Mouse (Mus musculus): ENCODE measurements around the gene Bsn. TPM values are rescaled to one million over a fixed set of nuclear protein-coding genes. Genes with fewer than 3 reads are reported as not detected.
"Not testable (repeated sequence)": the region's sequence is repeated elsewhere in the genome, so short reads cannot be mapped to it uniquely, and the experiment has no call there.

The Bsn gene
- polyA plus RNA-seq, 1 experiment from 2014 or later = 7.0 TPM

DNA sequence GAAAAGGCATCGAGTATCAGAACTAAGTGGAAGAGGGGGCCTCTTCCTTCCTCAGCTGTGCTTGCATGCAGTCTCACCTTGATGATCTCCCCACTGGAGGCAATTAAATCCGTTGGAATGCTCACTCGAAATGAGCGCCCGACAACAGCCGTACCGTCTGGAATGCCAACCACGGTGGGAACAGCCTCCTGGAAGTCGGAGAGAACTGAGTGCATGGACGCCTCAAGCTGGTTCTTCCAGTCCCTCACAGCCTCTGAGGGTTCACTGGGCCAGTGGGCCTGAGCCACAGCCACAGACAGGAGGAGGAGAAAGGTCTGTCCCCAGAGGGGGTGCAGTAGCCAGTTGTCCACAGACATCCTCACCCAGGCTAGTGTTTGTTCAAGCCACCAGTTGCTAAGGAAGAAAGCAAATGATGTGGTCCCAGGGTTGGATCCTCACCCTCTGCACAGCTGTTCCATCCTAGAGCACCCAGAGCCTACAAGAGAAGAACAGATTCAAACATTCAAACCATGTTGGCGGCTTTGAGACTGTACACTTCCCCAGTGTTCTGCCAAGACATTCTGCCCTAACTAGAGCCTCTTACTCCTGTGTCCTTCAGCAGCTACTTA lies 27.9 kb upstream of the Bsn start:
- Histone ChIP-seq H3K36me3 (peaks cover 25% of the 10 kb centered on the region), H3K27ac (replicated peaks) (no peak overlapping the region), H3K27me3 (no peaks in the 10 kb centered on the region), H3K9ac (no peak overlapping the region), H3K4me1 (replicated peaks) (peaks cover 19% of the 10 kb centered on the region), H3K4me3 (no peak overlapping the region), H3K9me3 (no peaks in the 10 kb centered on the region), H3K4me2 (no peak overlapping the region)
- 77% methylated on average over 11 of the region's 11 CpGs for WGBS
- no peak for ATAC-seq (ENCODE audit: low read depth)

DNA sequence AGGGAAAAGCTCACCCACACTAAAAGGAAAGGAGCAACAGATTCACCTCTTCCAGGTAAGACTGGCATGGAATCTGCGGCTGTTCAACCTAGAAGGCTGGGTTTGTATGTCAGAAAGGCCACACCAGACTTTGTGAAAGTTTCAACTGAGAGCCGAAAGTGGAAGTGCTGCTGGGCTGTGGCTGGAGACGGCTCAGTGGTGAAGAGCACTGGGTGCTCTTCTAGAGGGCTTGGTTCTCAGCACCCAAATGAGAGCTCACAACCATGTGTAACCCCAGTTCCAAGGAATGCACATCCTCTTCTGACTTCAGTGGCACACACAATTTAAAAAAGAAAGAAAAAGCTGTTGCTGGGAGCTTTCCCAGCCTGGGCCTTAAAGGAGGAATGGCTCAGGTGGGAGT lies 27.2 kb upstream of the Bsn start:
- Histone ChIP-seq H3K27ac (replicated peaks) (no peak overlapping the region), H3K4me2 (no peak overlapping the region), H3K4me1 (replicated peaks) (peaks cover 25% of the 10 kb centered on the region), H3K27me3 (no peaks in the 10 kb centered on the region), H3K9ac (no peak overlapping the region), H3K4me3 (no peak overlapping the region), H3K9me3 (no peaks in the 10 kb centered on the region), H3K36me3 (peaks cover 25% of the 10 kb centered on the region)
- no peak for ATAC-seq (ENCODE audit: low read depth)
- WGBS = 89% methylated on average over 3 of the region's 3 CpGs

DNA sequence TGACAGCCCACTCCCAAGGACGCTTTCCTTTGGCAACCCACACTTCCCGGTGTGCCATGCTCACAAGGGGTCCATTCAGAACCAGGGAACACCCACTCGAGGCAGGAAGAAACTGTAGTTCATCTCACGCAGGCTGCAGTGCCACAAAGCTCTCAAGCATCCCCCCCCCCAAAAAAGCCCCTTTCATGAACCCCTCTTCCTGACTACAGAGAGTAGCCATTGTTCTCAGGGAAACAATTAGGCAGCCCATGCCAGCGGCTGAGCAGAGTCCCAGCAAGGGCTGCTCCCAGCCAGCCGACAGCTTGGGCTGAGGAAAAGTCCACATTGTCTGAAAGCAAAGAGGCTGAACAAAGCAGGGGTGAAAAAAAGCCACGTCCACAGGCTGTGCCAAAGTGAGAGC lies 22.9 kb upstream of the Bsn start:
- peaks cover 24% of the 10 kb centered on the region for H3K4me1 ChIP-seq (replicated peaks)
- H3K9me3 ChIP-seq = no peaks in the 10 kb centered on the region
- no peak overlapping the region for H3K4me2 ChIP-seq
- 12% methylated on average over 7 of the region's 7 CpGs for WGBS
- H3K4me3 ChIP-seq = no peak overlapping the region
- peak overlapping the region; percentile 35 for H3K9ac ChIP-seq
- peaks cover 42% of the 10 kb centered on the region for H3K36me3 ChIP-seq
- H3K27me3 ChIP-seq = no peaks in the 10 kb centered on the region
- peak overlapping the region; percentile 81 for H3K27ac ChIP-seq (replicated peaks)
- ATAC-seq (ENCODE audit: low read depth) = peak; percentile 65; the same call in 1 of the 2 replicates

DNA sequence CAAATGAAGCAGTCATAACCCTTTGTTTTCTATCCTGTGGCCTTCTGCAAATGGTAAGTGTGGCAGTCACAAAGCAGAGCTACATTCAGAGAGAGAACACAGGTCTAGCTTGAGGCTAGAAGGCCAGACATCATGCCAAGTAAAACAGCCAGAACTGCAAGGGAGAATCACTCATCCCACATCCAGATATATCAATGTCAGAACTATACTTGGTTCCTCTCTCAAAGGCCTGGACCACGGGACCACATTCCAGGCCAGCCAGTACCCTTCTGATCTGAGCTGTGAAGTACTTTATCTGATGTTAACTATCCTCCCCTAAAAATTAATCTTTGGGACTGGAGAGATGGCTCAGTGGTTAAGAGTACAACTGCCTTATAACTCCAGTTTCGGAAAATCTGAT lies 22.2 kb upstream of the Bsn start:
- Histone ChIP-seq H3K4me3 (no peak overlapping the region), H3K27ac (replicated peaks) (peak overlapping the region; percentile 81), H3K27me3 (no peaks in the 10 kb centered on the region), H3K4me1 (replicated peaks) (peaks cover 24% of the 10 kb centered on the region), H3K9me3 (no peaks in the 10 kb centered on the region), H3K4me2 (no peak overlapping the region), H3K9ac (no peak overlapping the region), H3K36me3 (peaks cover 42% of the 10 kb centered on the region)
- 80% methylated on average over 2 of the region's 2 CpGs for WGBS
- no peak for ATAC-seq (ENCODE audit: low read depth)

DNA sequence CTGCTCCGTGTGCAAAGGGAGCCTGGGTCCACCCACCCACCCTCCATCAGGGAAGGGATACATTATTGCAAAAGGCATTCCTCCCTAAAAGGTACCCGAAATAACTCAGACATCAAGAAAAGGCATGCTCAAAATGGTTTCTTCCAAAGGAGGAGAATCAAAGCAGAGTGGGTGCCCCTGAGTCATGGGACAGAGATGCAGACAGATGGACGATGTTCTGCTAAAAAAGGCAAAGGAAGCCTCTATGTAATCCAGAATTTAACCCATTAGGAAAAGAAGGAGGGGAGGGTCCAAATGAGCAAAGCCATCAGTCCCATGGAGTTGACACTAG lies 15.4 kb upstream of the Bsn start:
- Histone ChIP-seq H3K9ac (no peak overlapping the region), H3K36me3 (peaks cover 39% of the 10 kb centered on the region), H3K27me3 (no peaks in the 10 kb centered on the region), H3K9me3 (no peaks in the 10 kb centered on the region), H3K27ac (replicated peaks) (peak overlapping the region; percentile 76), H3K4me2 (no peak overlapping the region), H3K4me1 (replicated peaks) (peaks cover 28% of the 10 kb centered on the region), H3K4me3 (no peak overlapping the region)
- ATAC-seq (ENCODE audit: low read depth) = no peak
- WGBS = 75% methylated on average over 3 of the region's 3 CpGs

DNA sequence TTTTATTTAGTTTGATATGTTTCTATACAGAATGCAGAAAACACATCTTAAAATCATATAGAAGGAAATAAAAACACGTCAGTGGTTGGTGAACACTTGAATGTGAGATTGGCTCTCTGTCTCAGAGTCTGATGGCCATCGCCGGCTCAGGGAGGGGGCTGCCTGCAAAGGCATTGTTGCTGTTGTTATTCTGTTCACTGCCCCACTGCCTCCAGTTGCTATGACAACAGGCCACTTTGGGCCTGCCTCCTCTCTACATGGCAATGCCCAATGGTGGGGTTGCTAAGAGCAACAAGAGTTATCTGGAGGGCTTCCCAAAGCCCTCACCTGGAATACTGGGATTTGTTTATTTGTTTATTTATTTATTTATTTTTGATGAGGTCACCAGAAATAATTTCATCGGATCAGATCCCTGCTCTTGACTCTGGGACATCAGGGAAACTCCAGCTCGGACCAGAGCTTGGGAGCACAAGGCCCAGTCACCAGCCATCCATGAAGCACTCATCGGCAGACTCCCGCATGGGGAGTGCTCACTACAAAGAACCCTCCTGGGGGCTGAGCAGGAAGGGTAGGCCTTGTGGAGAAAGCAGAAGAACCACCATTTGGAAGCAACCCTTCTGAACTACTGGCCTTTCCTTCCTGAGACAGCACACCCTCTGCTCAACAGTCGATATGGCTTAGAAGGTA lies 14.8 kb upstream of the Bsn start:
- H3K9ac ChIP-seq = no peak overlapping the region
- no peak overlapping the region for H3K4me2 ChIP-seq
- H3K4me3 ChIP-seq = no peak overlapping the region
- peaks cover 32% of the 10 kb centered on the region for H3K4me1 ChIP-seq (replicated peaks)
- H3K9me3 ChIP-seq = no peaks in the 10 kb centered on the region
- peaks cover 37% of the 10 kb centered on the region for H3K36me3 ChIP-seq
- peak overlapping the region; percentile 76 for H3K27ac ChIP-seq (replicated peaks)
- ATAC-seq (ENCODE audit: low read depth) = peak; percentile 40; the same call in 1 of the 2 replicates
- WGBS = 47% methylated on average over 8 of the region's 8 CpGs
- no peaks in the 10 kb centered on the region for H3K27me3 ChIP-seq

DNA sequence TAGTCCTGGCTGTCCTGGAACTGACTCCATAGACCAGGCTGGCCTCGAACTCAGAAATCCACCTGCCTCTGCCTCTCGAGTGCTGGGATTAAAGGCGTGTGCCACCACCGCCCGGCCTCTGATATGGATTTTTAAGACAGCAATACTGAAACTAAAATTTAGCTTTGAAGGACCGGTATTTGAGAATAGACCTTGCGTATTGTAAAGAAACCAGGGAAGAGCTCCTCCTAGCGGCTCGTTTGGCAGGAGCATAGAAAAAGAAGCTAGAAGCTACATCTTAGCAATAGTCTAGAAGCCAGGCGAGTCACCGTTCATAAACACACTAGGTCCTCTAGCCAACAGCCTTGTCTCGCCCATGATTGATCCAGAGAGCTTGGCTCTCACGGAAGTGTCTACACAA lies 12.8 kb upstream of the Bsn start:
- Histone ChIP-seq H3K27ac (replicated peaks) (no peak overlapping the region), H3K9me3 (no peaks in the 10 kb centered on the region), H3K4me1 (replicated peaks) (peaks cover 32% of the 10 kb centered on the region), H3K9ac (no peak overlapping the region), H3K27me3 (no peaks in the 10 kb centered on the region), H3K36me3 (peaks cover 18% of the 10 kb centered on the region), H3K4me2 (no peak overlapping the region), H3K4me3 (no peak overlapping the region)
- no peak for ATAC-seq (ENCODE audit: low read depth)
- 42% methylated on average over 13 of the region's 13 CpGs for WGBS

DNA sequence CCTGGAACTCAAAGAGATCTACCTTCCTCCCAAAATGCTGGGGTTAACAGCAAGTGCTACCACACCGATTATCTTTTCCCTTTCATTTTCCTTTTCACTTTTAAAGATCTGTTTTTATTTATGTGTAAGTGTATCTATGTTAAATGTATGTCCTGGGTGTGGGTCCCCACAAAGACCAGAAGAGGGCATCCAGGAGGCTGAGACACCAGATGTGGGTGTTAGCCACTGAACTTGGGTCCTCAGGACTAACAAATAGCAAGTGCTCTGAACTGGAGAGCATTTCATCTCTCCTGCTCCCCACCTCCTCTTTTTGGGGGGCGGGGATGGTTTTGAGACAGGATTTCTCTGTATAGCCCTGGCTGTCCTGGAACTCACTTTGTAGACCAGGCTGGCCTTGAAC lies 12.0 kb upstream of the Bsn start:
- 98% methylated on average over 2 of the region's 2 CpGs for WGBS
- Histone ChIP-seq H3K36me3 (peaks cover 9% of the 10 kb centered on the region), H3K4me2 (no peak overlapping the region), H3K4me1 (replicated peaks) (peaks cover 37% of the 10 kb centered on the region), H3K27ac (replicated peaks) (no peak overlapping the region), H3K9ac (no peak overlapping the region), H3K9me3 (no peaks in the 10 kb centered on the region), H3K4me3 (no peak overlapping the region), H3K27me3 (no peaks in the 10 kb centered on the region)
- no peak for ATAC-seq (ENCODE audit: low read depth)

DNA sequence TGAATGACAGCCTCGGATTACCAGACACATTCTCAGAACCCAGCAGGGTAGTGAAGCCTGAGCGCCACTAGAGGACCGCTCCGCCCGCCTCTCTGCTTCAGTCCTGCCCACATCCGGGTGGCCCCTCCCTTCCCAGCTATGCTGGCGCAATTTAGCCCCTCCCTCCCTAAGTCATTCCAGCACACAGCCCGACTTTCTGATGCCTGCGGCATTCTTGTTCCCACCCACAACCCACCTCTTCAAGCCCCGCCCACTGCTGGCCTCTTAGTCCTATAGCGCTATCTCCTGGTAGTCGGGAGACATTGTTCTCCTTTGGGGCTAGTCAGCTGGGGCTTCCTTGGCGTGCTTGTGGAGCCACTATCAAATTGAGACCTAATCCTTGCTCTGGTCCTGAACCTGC lies 11.0 kb upstream of the Bsn start:
- Histone ChIP-seq H3K4me3 (peak overlapping the region; percentile 25), H3K36me3 (0 out of 2 replicates have a peak, but pooled peaks cover under 1% of the 10 kb centered on the region), H3K4me2 (peak overlapping the region; percentile 51), H3K27me3 (no peaks in the 10 kb centered on the region), H3K9ac (peak overlapping the region; percentile 55), H3K27ac (replicated peaks) (peak overlapping the region; percentile 59; the same call in 1 of the 2 replicates), H3K9me3 (no peaks in the 10 kb centered on the region), H3K4me1 (replicated peaks) (peaks cover 43% of the 10 kb centered on the region)
- WGBS = under 1% methylated on average over 13 of the region's 13 CpGs
- ATAC-seq (ENCODE audit: low read depth) = peak; percentile 83

DNA sequence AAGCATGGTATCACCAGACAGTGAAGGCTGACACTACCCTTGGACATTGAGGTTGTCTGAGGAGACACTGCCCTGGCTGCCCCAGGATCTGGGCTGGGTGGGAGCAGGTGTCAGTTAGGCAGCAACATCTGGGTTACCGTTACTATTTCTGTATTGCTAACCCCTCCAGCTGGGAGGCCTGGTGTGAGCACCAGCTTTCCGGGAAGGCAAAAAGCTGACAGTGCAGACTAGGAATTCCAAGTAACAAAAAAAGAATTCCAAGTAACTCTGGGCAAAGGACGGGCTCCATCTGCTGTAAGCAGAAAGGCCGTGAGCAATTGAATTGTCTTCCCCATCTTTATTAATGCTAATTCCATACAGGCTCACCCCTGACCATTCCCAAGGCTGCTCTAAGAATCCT lies 8.4 kb upstream of the Bsn start:
- Histone ChIP-seq H3K4me2 (no peak overlapping the region), H3K9me3 (no peaks in the 10 kb centered on the region), H3K27me3 (no peaks in the 10 kb centered on the region), H3K4me1 (replicated peaks) (peaks cover 24% of the 10 kb centered on the region), H3K27ac (replicated peaks) (no peak overlapping the region), H3K4me3 (no peak overlapping the region), H3K9ac (no peak overlapping the region), H3K36me3 (no peaks in the 10 kb centered on the region)
- 67% methylated on average over 4 of the region's 4 CpGs for WGBS
- no peak for ATAC-seq (ENCODE audit: low read depth)

DNA sequence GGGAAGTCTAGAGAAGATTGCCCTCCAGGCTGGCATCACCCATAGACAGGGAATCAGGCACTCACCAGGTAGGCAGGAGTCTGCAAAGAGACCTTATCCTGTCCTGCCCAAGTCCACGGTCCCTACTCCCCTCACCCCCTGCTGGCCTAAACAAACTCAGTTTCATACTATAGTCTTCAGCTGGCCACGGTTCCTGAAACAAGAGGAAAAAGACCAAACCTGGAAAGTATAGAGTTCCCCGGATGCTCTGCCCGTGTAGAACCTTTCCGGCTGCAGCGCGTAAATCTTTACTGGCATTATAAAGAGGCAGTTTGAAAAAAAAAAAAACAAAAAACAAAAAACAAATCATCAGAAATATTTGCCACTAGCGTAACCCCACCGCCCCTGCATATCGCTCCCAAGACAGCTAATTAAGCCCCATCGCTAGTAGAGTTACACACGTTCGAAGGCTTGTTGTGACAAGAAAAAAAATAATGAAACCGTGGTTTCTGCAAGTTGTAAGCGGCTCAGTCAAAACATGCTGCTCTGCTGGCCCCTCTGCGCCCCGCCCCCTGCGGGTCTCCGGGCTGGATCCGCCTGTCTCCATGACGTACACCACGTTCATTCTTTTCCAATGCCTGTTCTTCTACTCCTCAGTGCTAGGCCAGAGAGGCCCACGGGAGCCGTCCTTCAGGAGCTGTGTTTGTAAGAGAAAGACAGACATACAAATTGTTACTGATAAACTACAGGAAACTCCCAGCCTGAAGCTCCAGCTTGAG lies 6.9 kb upstream of the Bsn start:
- Histone ChIP-seq H3K36me3 (no peaks in the 10 kb centered on the region), H3K4me2 (peak overlapping the region; percentile 32), H3K27ac (replicated peaks) (no peak overlapping the region), H3K9me3 (no peaks in the 10 kb centered on the region), H3K4me3 (no peak overlapping the region), H3K27me3 (no peaks in the 10 kb centered on the region), H3K4me1 (replicated peaks) (peaks cover 24% of the 10 kb centered on the region), H3K9ac (0 out of 2 replicates have a peak overlapping the region, but pooled peaks have one; percentile 22)
- ATAC-seq (ENCODE audit: low read depth) = no peak
- 30% methylated on average over 24 of the region's 24 CpGs for WGBS

DNA sequence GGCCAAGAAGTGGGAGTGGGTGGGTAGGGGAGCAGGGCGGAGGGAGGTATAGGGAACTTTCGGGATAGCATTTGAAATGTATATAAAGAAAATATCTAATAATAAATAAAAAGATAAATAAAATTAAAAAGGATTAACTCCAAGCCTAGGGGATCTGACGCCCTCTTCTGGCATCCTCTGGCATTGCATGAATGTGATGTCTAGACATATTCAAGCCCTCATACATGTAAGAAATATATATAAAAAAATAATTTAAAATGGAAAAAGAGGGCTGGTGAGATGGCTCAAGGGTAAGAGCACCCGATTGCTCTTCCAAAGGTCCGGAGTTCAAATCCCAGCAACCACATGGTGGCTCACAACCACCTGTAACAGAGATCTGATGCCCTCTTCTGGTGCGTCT lies 6.0 kb upstream of the Bsn start:
- ATAC-seq (ENCODE audit: low read depth); H3K9ac ChIP-seq; H3K27me3 ChIP-seq; H3K4me3 ChIP-seq; H3K27ac ChIP-seq (replicated peaks); H3K36me3 ChIP-seq; H3K9me3 ChIP-seq; H3K4me2 ChIP-seq: not testable (repeated sequence)
- 70% methylated on average over 6 of the region's 6 CpGs for WGBS
- H3K4me1 ChIP-seq (replicated peaks) = peaks cover 22% of the 10 kb centered on the region
